Mouse (Mus musculus): ENCODE measurements around the gene Wdr83os. TPM values are rescaled to one million over a fixed set of nuclear protein-coding genes. Genes with fewer than 3 reads are reported as not detected.

Wdr83os gene
- 25.5 and 26.2 TPM in 2 replicates for total RNA-seq (2012; rRNA removed)
- polyA plus RNA-seq (2012; ENCODE audit: insufficient read depth in 1 of 2, insufficient read length in 2 of 2, low read depth in 1 of 2, low replicate concordance in 2 of 2, missing spikeins in 1 of 2) = 100 to 1,000 TPM in 1 of 2 experiments, not detected in 1; 143 TPM

GRCm38 (mm10) chr8:85080532-85081215 is at the start of gene Wdr83os:
TSS of gene Wdr83os (plus strand) at chr8:85080740.
- Histone ChIP-seq H3K9ac (ENCODE audit: control insufficient read depth, low read depth, low read length, poor library complexity, severe bottlenecking) (peak within 1 kb of the TSS; percentile 89), H3K27ac (ENCODE audit: control insufficient read depth, low read depth, low read length) (peak within 1 kb of the TSS; percentile 97), H3K9me3 (replicated peaks; ENCODE audit: insufficient read depth, low read length) (no peaks in the 10 kb centered on the region), H3K4me3 (ENCODE audit: control insufficient read depth in 1 of 2, insufficient read depth in 1 of 2, low read depth in 2 of 2, low read length in 2 of 2) (peak within 1 kb of the TSS; percentile 85 to 91), H3K79me2 (ENCODE audit: control insufficient read depth, insufficient read depth, low read length, poor library complexity) (peaks cover 10% of the 10 kb centered on the region), H3K36me3 (ENCODE audit: control insufficient read depth in 1 of 2, insufficient read depth in 2 of 2, low read length in 2 of 2) (peaks cover 2 to 19% of the 10 kb centered on the region in 2 experiments), H3K4me1 (ENCODE audit: control insufficient read depth in 1 of 2, insufficient read depth in 2 of 2, low read length in 2 of 2) (peaks cover 8 to 30% of the 10 kb centered on the region in 2 experiments), H3K27me3 (ENCODE audit: control insufficient read depth in 1 of 2, insufficient read depth in 2 of 2, low read length in 2 of 2) (no peaks in the 10 kb centered on the region)
- peak; percentile 91 for DNase-seq (ENCODE audit: low read depth, low spot score)
- TF ChIP-seq GABPA (IDR thresholded peaks at IDR 0.05; ENCODE audit: low read depth, low read length) (no peak), TAL1 (IDR thresholded peaks at IDR 0.05; ENCODE audit: low read length) (no peak), ZNF384 (IDR thresholded peaks at IDR 0.05; ENCODE audit: low read depth, low read length) (no peak), MYB (IDR thresholded peaks at IDR 0.05; ENCODE audit: low read depth, low read length) (no peak), NELFE (IDR thresholded peaks at IDR 0.05; ENCODE audit: low read depth, low read length) (no peak; the same call in 1 of the 2 replicates), MYC (IDR thresholded peaks at IDR 0.05; ENCODE audit: low read depth, low read length) (peak; percentile 77), POLR2AphosphoS5 (IDR thresholded peaks at IDR 0.05; ENCODE audit: borderline replicate concordance, low read depth, low read length) (no peak), KAT2A (conservative IDR thresholded peaks at IDR 0.05; ENCODE audit: low read depth, low read length) (no peak; the same call in 1 of the 2 replicates), RAD21 (IDR thresholded peaks at IDR 0.05; ENCODE audit: low read depth, low read length) (no peak), ZKSCAN1 (IDR thresholded peaks at IDR 0.05; ENCODE audit: low read depth, low read length) (no peak), USF1 (IDR thresholded peaks at IDR 0.05; ENCODE audit: low read depth, low read length) (no peak), RCOR1 (IDR thresholded peaks at IDR 0.05; ENCODE audit: low read depth, low read length) (no peak), TBP (IDR thresholded peaks at IDR 0.05; ENCODE audit: low read depth, low read length) (peak; percentile 69), GATA1 (IDR thresholded peaks at IDR 0.05; ENCODE audit: low read depth, low read length) (no peak), UBTF (IDR thresholded peaks at IDR 0.05; ENCODE audit: borderline replicate concordance, insufficient read depth, low read depth, low read length) (no peak), MAX (IDR thresholded peaks at IDR 0.05; ENCODE audit: low read length) (no peak; the same call in 1 of the 2 replicates), ZMIZ1 (IDR thresholded peaks at IDR 0.05; ENCODE audit: low read depth, low read length) (no peak), USF2 (IDR thresholded peaks at IDR 0.05; ENCODE audit: borderline replicate concordance in 1 of 2, insufficient read depth in 1 of 2, low read depth in 1 of 2, low read length in 2 of 2) (no peak), POLR2AphosphoS2 (IDR thresholded peaks at IDR 0.05; ENCODE audit: low read length) (0 out of 2 replicates have a peak, but pooled peaks have one; percentile 80), EP300 (IDR thresholded peaks at IDR 0.05; ENCODE audit: low read depth in 1 of 2, low read length in 2 of 2) (no peak), ETS1 (IDR thresholded peaks at IDR 0.05; ENCODE audit: low read depth, low read length) (peak; percentile 42; the same call in 1 of the 2 replicates), SIN3A (IDR thresholded peaks at IDR 0.05; ENCODE audit: low read length) (peak; percentile 84), POLR2A (IDR thresholded peaks at IDR 0.05; ENCODE audit: control insufficient read depth in 1 of 2, insufficient read depth in 1 of 2, low read depth in 1 of 2, low read length in 2 of 2, poor library complexity in 1 of 2) (no peak; a peak in 3 of 4 replicates), MAFK (IDR thresholded peaks at IDR 0.05; ENCODE audit: borderline replicate concordance, low read depth, low read length) (no peak), CHD2 (IDR thresholded peaks at IDR 0.05; ENCODE audit: low read length) (no peak), E2F4 (IDR thresholded peaks at IDR 0.05; ENCODE audit: borderline replicate concordance, low read depth, low read length) (0 out of 2 replicates have a peak, but pooled peaks have one; percentile 35), CTCF (IDR thresholded peaks at IDR 0.05 in 2 of 3, conservative IDR thresholded peaks at IDR 0.05 in 1 of 3; ENCODE audit: control insufficient read depth in 1 of 3, insufficient read depth in 1 of 3, low read depth in 2 of 3, low read length in 3 of 3, poor library complexity in 1 of 3, severe bottlenecking in 1 of 3) (no peak), MAZ (IDR thresholded peaks at IDR 0.05; ENCODE audit: low read depth, low read length) (0 out of 2 replicates have a peak, but pooled peaks have one; percentile 19), MEF2A (IDR thresholded peaks at IDR 0.05; ENCODE audit: extremely low read depth, insufficient replicate concordance, low read depth, low read length, poor library complexity, severe bottlenecking) (no peak), BHLHE40 (IDR thresholded peaks at IDR 0.05; ENCODE audit: borderline replicate concordance, low read depth, low read length) (no peak), CHD1 (IDR thresholded peaks at IDR 0.05; ENCODE audit: low read depth, low read length) (no peak; the same call in 1 of the 2 replicates), ZC3H11A (IDR thresholded peaks at IDR 0.05; ENCODE audit: low read depth, low read length) (no peak), HCFC1 (IDR thresholded peaks at IDR 0.05; ENCODE audit: low read depth, low read length) (peak; percentile 85), MXI1 (IDR thresholded peaks at IDR 0.05; ENCODE audit: low read depth, low read length) (peak; percentile 94), SMC3 (IDR thresholded peaks at IDR 0.05; ENCODE audit: low read depth, low read length) (peak; percentile 2; the same call in 1 of the 2 replicates)

Measured in MEL (cell line).